Comparison of ENCODE assay signal across 10 mouse cellular contexts in genomic region chr15:41162268-41162667, GRCm38 (mm10).
DNase-seq lines count a peak whose midpoint lies in the region; ATAC-seq and TF ChIP-seq lines count a peak whose summit lies in the region.
"Had no signal": no experiment of that assay in that cellular context is flagged by ENCODE, and none has a peak within 500 bp of the region (broad histone marks: within the 10 kb centered on the region; RNA-seq: fewer than 3 reads in every experiment).

No protein-coding gene starts in this region.

- no peak overlapping the region for H3K9ac ChIP-seq in lung, embryonic 14.5 days
- H3K9ac ChIP-seq in embryonic facial prominence, embryonic 15.5 days, result no peak overlapping the region
- H3K9ac ChIP-seq: limb, embryonic 12.5 days; neural tube, embryonic 12.5 days had no signal

- ATAC-seq in lung, embryonic 14.5 days (ENCODE audit: insufficient read depth), result peak; percentile 13; the same call in 1 of the 2 replicates
- ATAC-seq in embryonic facial prominence, embryonic 15.5 days (ENCODE audit: insufficient number of reproducible peaks, low FRiP score, low TSS enrichment, low read depth), result no peak

- H3K27ac ChIP-seq in lung, embryonic 14.5 days (ENCODE audit: low read depth), result no peak overlapping the region
- peak overlapping the region; percentile 56; the same call in 1 of the 2 replicates for H3K27ac ChIP-seq in embryonic facial prominence, embryonic 15.5 days (replicated peaks)
- H3K27ac ChIP-seq: limb, embryonic 12.5 days; neural tube, embryonic 12.5 days had no signal

- WGBS in lung, embryonic 14.5 days, result 39% methylated on average over 8 of the region's 8 CpGs
- WGBS in embryonic facial prominence, embryonic 15.5 days, result 23% methylated on average over 8 of the region's 8 CpGs

- no peaks in the 10 kb centered on the region for H3K9me3 ChIP-seq in lung, embryonic 14.5 days (ENCODE audit: low read depth, low read length)
- H3K9me3 ChIP-seq in embryonic facial prominence, embryonic 15.5 days (replicated peaks), result no peaks in the 10 kb centered on the region
- H3K9me3 ChIP-seq: limb, embryonic 12.5 days; neural tube, embryonic 12.5 days had no signal

- DNase-seq in frontal cortex, postnatal 36 days (ENCODE audit: low spot score in 2 of 2), result peak; percentile 13 to 18
- no peak for DNase-seq in frontal cortex, postnatal 10 days (ENCODE audit: low spot score in 2 of 2)
- peak; percentile 61 for DNase-seq in lung, embryonic 14.5 days
- DNase-seq in lung, postnatal 36 days, result no peak
- peak; percentile 14 to 20 for DNase-seq in layer of hippocampus, postnatal 36 days
- DNase-seq in urinary bladder, postnatal 10 days (ENCODE audit: low spot score), result no peak
- DNase-seq in spleen, postnatal 4 days (ENCODE audit: low spot score in 2 of 2), result no peak

- no peaks in the 10 kb centered on the region for H3K4me1 ChIP-seq in lung, embryonic 14.5 days (ENCODE audit: insufficient read depth)
- 0 out of 2 replicates have a peak, but pooled peaks cover 4% of the 10 kb centered on the region for H3K4me1 ChIP-seq in embryonic facial prominence, embryonic 15.5 days
- H3K4me1 ChIP-seq: limb, embryonic 12.5 days; neural tube, embryonic 12.5 days had no signal

- no peak for TF ChIP-seq CTCF in lung, embryonic 14.5 days (IDR thresholded peaks at IDR 0.05; ENCODE audit: low read depth)

- H3K4me3 ChIP-seq in lung, embryonic 14.5 days (ENCODE audit: low read depth, low read length), result no peak overlapping the region
- H3K4me3 ChIP-seq in embryonic facial prominence, embryonic 15.5 days (replicated peaks), result peak overlapping the region; percentile 18
- H3K4me3 ChIP-seq: limb, embryonic 12.5 days; neural tube, embryonic 12.5 days had no signal

- H3K4me2 ChIP-seq in lung, embryonic 14.5 days, result peak overlapping the region; percentile 33; the same call in 1 of the 2 replicates
- H3K4me2 ChIP-seq in embryonic facial prominence, embryonic 15.5 days (replicated peaks), result peak overlapping the region; percentile 29
- H3K4me2 ChIP-seq: limb, embryonic 12.5 days; neural tube, embryonic 12.5 days had no signal

- no peaks in the 10 kb centered on the region for H3K36me3 ChIP-seq in lung, embryonic 14.5 days (ENCODE audit: insufficient read depth)
- H3K36me3 ChIP-seq in embryonic facial prominence, embryonic 15.5 days, result no peaks in the 10 kb centered on the region
- H3K36me3 ChIP-seq: limb, embryonic 12.5 days; neural tube, embryonic 12.5 days had no signal

- H3K27me3 ChIP-seq in lung, embryonic 14.5 days (ENCODE audit: insufficient read depth, low read length), result no peaks in the 10 kb centered on the region
- no peaks in the 10 kb centered on the region for H3K27me3 ChIP-seq in embryonic facial prominence, embryonic 15.5 days
- H3K27me3 ChIP-seq: limb, embryonic 12.5 days; neural tube, embryonic 12.5 days had no signal

Comparison
In these comparisons a context has a peak if more than half of its experiments do, and no peak if none do; other contexts are left out.
1. DNase-seq: peak in frontal cortex, postnatal 36 days (2 of 2), lung, embryonic 14.5 days (single experiment) and layer of hippocampus, postnatal 36 days (2 of 2); none in frontal cortex, postnatal 10 days (0 of 2), lung, postnatal 36 days (single experiment), urinary bladder, postnatal 10 days (single experiment) and spleen, postnatal 4 days (0 of 2).